Mouse (Mus musculus) gastrocnemius, adult 8-10 months (tissue): ENCODE results near the gene Gm3239. TPM values are rescaled to one million over a fixed set of nuclear protein-coding genes. Genes with fewer than 3 reads are reported as not detected.
"Not testable (repeated sequence)": the region's sequence is repeated elsewhere in the genome, so short reads cannot be mapped to it uniquely, and the experiment has no call there.

ENCODE experiments used
- DNase-seq, 2 experiments: peaks; one replicate each; pipeline ENCODE4 v3.0.0; 2022; ENCODE audit warnings: low spot score in 2 of 2
- total RNA-seq, 4 experiments: library from RNA; stranded (reverse); gene quantifications; 2 replicates each; pipeline ENCODE4 v1.2.4; 2022

The Gm3239 gene
- total RNA-seq: not detected

- DNase-seq: not testable (repeated sequence)
Measured at GRCm38 (mm10) chr14:4663892-4664291, at the start of gene Gm3239. Gene Gm3239 (plus strand): TSS chr14:4664192.

- not testable (repeated sequence) for DNase-seq
Measured at GRCm38 (mm10) chr14:4632052-4632451, 31.9 kb upstream of the Gm3239 start, which contains the start of gene Gm8159. Gene Gm8159 (plus strand): TSS chr14:4632352.

- not testable (repeated sequence) for DNase-seq
Measured at GRCm38 (mm10) chr14:4649309-4649708, 14.7 kb upstream of the Gm3239 start.

- DNase-seq: not testable (repeated sequence)
Measured at GRCm38 (mm10) chr14:4650324-4650723, 13.7 kb upstream of the Gm3239 start.

GRCm38 (mm10) chr14:4708938-4709337 is 44.9 kb downstream of the Gm3239 start, which contains the start of gene Gm7876:
Gene Gm7876 (plus strand): TSS chr14:4709238.
- DNase-seq: not testable (repeated sequence)

Other genes with a start within 250 kb of the Gm3239 start
- under 1 TPM in 2 of 4 experiments, not detected in 2; 0.17 to 0.32 TPM for gene Gm3164, start 248.7 kb upstream of the Gm3239 start, total RNA-seq
- not detected for gene Gm3173, start 233.2 kb upstream of the Gm3239 start, total RNA-seq
- not detected for gene Gm3182, start 182.4 kb upstream of the Gm3239 start, total RNA-seq
- not detected for gene Gm3047, start 108.8 kb upstream of the Gm3239 start, total RNA-seq
- under 1 TPM in 1 of 4 experiments, not detected in 3; 0.31 TPM for gene Gm8159, start 31.8 kb upstream of the Gm3239 start, total RNA-seq
- not detected for gene Gm7876, start 45.0 kb downstream of the Gm3239 start, total RNA-seq
- gene Gm3252, start 62.6 kb downstream of the Gm3239 start, total RNA-seq: under 1 TPM in 1 of 4 experiments, not detected in 3; 0.12 TPM
- gene Gm9602, start 112.1 kb downstream of the Gm3239 start, total RNA-seq: not detected
- under 1 TPM in 1 of 4 experiments, not detected in 3; 0.20 TPM for gene Gm3269, start 173.9 kb downstream of the Gm3239 start, total RNA-seq
- gene Gm3264, start 191.4 kb downstream of the Gm3239 start, total RNA-seq: not detected
- gene Gm3278, start 228.2 kb downstream of the Gm3239 start, total RNA-seq: not detected